Mouse (Mus musculus) olfactory bulb, adult 2 months (tissue): Measurements from ENCODE around the gene Htr7. TPM values are rescaled to one million over a fixed set of nuclear protein-coding genes. Genes with fewer than 3 reads are reported as not detected.

Source experiments
- H3K27ac ChIP-seq: fragments of 200-500 bp; 2 replicates; pipeline ENCODE4 v1.5.1; 2012; ENCODE audit warnings: low read depth, low read length; ENCODE audit not compliant: insufficient read depth
- H3K4me1 ChIP-seq: fragments of 200-500 bp; 2 replicates; pipeline ENCODE4 v1.6.1; 2012; ENCODE audit warnings: low read length; ENCODE audit not compliant: control insufficient read depth, insufficient read depth
- H3K4me3 ChIP-seq: fragments of 200-500 bp; 2 replicates; pipeline ENCODE4 v1.5.1; 2012; ENCODE audit warnings: mild to moderate bottlenecking, low read depth, low read length, moderate library complexity; ENCODE audit not compliant: insufficient read depth
- CTCF ChIP-seq: fragments of 200-500 bp; IDR thresholded peaks from 2 replicates; pipeline ENCODE4 v1.5.1; 2012; ENCODE audit warnings: low read depth, mild to moderate bottlenecking, low read length, moderate library complexity; ENCODE audit not compliant: insufficient read depth
- POLR2A ChIP-seq: fragments of 200-500 bp; IDR thresholded peaks from 2 replicates; pipeline ENCODE4 v1.6.1; 2012; ENCODE audit warnings: mild to moderate bottlenecking, low read depth, low read length, moderate library complexity; ENCODE audit not compliant: insufficient read depth
- WGBS: fragments of 180-500 bp; shearing (Covaris S2); methylation state at CpG from one replicate; pipeline ENCODE4 v1.1.7; 2018; 5-methylcytosine and 5-hydroxymethylcytosine counted together
- polyA plus RNA-seq: library from polyadenylated mRNA; stranded (reverse); fragments of >200 nt; gene quantifications from 2 replicates; pipeline ENCODE4 v1.2.4, GENCODE M21; 2012; ENCODE audit warnings: low replicate concordance; ENCODE audit not compliant: missing spikeins, insufficient read depth, insufficient read length

Gene Htr7
- polyA plus RNA-seq, 1 experiment = not detected

DNA sequence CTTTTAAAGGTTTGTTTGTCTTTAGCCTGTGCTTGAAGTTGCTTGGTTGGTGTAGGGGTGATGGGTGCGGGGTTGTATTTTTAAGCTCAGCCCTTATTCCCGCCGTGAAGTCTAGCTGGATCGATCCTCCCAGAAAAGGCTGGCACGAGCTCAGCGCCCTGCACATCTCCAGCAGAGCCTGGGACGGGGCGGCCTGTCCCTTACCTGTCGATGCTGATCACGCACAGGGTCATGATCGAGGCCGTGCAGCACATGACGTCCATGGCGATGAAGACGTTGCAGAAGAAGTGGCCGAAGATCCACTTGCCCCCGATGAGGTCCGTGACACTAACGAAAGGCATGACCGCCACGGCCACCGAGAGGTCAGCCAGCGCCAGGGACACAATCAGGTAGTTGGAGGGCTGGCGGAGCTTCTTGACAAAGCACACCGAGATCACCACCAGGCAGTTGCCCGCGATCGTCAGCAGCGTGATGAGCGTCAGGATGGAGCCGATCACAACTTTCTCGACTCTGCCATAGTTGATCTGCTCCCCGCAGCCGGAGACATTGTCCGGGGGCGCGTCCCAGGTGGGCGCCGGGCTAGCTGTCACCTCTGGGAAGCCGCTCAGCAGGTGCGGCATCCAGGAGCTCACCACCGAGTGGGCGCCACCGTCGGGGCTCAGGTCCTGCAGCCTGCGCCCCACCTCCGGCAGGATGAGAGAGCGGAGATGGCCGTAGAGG is 645 bp downstream of the Htr7 start:
- H3K4me3 ChIP-seq = peak overlapping the region; percentile 73
- H3K4me1 ChIP-seq = peaks cover 8% of the 10 kb centered on the region
- TF ChIP-seq CTCF = no peak
- no peak for TF ChIP-seq POLR2A
- WGBS = 10% methylated on average over 49 of the region's 49 CpGs
- 0 out of 2 replicates have a peak overlapping the region, but pooled peaks have one; percentile 21 for H3K27ac ChIP-seq

DNA sequence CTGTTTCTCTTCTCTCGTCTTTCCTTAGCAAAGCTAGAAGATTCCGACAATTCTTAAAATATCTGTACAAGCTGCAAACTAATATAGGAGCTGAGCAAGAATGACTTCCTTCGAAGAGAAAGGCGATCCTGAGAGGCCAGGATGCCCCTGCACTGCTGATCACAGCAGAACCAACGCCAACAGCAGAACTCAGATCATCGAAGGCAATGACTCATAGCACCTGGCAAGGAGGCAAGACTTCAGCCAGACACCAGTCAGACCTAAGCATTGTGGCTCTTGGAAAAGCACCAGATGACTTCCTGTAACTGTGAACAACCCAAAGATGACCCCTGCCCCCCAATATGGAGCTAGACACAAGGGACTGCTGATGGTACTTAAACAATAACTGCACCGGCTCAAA is 11.3 kb downstream of the Htr7 start:
- TF ChIP-seq CTCF (no peak), POLR2A (no peak)
- H3K27ac ChIP-seq = no peak overlapping the region
- 75% methylated on average over 7 of the region's 7 CpGs for WGBS

DNA sequence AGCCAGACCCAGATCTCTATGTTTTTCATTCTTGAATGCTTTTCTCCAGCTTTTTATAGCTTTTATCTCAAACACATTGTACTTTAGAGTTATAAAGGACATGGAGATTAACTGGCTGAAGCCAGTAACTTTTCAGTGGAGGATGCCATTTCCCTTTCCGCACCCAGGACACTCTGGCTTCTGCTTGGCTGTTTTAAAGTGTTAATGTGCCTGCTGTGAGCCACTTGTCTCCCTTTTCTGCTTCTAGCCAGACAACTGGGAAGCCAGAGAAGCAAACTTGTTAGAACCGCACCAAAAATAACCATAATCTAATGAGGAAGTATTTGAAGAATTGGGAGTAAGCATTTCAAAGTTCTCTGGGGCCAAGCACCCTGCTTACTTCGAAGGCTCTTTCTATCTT is 42.5 kb downstream of the Htr7 start:
- no peaks in the 10 kb centered on the region; the same call in 1 of the 2 replicates for H3K4me1 ChIP-seq
- no peak for TF ChIP-seq CTCF
- no peak for TF ChIP-seq POLR2A
- WGBS = 27% methylated on average over 3 of the region's 3 CpGs
- H3K27ac ChIP-seq = no peak overlapping the region
- no peak overlapping the region for H3K4me3 ChIP-seq

More for the DNA sequence above, 11.3 kb downstream of the Htr7 start:
- H3K4me1 ChIP-seq = no peaks in the 10 kb centered on the region
- H3K4me3 ChIP-seq = no peak overlapping the region

DNA sequence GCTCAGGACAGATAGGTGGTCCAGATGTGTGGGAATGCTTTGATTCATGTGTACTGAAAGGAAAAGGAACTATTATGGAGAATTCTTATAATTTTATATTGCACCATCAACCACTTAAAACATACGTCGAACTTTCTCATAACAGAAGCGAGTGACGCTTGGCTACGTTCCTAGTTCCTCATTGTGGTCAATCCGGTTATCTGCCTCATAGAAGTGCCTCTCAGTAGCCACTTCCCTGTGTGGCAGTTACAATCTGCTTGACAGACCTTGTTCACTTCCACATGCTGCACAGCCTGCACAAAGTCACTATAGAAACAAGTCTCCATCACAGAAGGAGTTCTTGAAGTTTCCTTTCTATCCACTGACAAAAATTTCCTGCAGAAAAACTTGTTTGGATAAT is 51.0 kb downstream of the Htr7 start:
- TF ChIP-seq POLR2A (no peak), CTCF (no peak)
- H3K4me3 ChIP-seq = no peak overlapping the region
- 75% methylated on average over 6 of the region's 6 CpGs for WGBS
- 0 out of 2 replicates have a peak, but pooled peaks cover 2% of the 10 kb centered on the region for H3K4me1 ChIP-seq
- no peak overlapping the region for H3K27ac ChIP-seq

DNA sequence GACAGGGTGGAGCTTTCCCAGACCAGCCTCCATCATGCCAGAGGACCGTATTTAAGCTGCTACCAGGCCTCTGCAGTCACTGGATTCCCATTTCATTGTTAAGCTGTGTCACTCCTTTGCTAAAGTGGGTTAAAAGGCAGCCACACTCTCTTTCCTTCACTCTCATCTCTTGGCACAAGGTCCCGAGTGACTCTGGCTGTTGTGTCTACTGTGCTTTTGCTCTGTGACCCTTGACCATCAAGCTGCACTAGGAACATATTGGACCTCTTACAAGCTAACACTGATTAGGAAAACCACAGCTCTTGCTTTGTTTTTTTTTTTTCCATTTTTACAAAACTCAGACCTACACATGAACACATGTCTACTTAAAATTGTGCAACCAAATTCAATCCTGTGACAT is 52.3 kb downstream of the Htr7 start:
- WGBS = 78% methylated on average over 2 of the region's 2 CpGs
- no peak overlapping the region for H3K4me3 ChIP-seq

DNA sequence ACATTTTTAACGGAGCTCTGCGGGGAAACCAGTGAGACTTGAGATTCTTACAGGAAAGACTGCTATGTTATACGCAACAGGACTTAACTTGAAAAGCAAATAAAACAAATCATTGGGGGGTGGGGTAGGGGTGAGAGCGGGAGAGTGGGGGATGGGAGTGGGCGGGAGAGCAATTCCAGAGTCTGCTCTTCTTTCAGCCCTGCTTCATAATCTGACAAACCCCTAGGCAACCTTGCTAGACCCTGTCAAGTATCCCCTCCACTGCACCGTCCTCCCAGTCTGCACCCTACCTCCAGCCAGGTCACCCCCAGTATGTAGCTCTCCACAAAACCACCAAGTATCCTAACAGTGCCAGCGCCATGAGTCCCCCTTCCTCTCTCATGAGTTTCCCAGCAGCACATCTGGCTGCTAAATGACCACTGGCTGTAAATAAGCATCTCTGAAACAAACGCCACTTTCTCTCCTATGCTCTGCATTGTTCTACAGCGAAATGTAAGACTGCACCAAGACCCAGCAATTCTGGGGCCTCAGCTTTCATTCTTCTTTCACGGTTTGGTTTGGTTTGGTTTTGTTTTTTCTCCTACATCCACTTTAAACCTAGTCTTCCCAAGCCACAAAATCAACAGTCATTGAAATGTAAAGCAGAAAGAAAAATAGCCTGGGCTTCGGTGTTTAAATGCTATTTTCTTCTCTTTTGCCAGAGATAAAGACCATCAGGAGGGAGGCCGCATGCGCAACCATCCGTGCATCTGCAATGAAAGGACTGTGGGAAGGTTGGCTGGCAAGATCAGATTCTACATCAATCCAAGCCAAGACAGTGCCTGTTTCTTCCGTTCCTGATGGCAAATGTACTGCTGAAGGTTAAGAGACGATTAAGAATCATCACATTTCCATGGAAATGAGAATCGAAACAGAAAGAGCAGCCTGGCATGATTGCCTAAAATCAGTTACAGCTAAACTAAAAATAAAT is 54.5 kb downstream of the Htr7 start:
- no peak for TF ChIP-seq CTCF
- Histone ChIP-seq H3K4me1 (0 out of 2 replicates have a peak, but pooled peaks cover 2% of the 10 kb centered on the region), H3K27ac (no peak overlapping the region), H3K4me3 (no peak overlapping the region)
- 45% methylated on average over 17 of the region's 17 CpGs for WGBS

More for the DNA sequence above, 52.3 kb downstream of the Htr7 start:
- no peak overlapping the region for H3K27ac ChIP-seq
- 0 out of 2 replicates have a peak, but pooled peaks cover 2% of the 10 kb centered on the region for H3K4me1 ChIP-seq
- TF ChIP-seq CTCF (no peak), POLR2A (no peak)

DNA sequence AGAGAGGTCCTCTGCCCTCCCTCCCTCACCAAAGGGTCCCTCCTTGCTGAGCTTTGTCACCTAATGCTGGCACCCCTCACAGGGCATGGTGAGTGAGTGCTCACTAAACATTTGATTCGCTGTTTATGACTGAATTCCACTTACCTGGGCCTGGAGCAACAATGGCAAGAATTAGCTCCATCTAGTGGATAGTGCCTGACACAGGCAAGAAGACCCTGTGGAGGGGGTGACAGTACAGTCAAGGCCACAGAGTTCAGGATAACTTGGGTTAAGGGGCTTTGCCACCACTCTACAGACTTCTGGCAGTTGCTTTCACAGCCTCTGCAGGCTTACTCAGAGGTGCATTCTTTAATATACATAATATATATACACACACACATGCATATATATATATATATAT is 55.8 kb downstream of the Htr7 start:
- no peak overlapping the region for H3K4me3 ChIP-seq
- WGBS = 68% methylated on average over 1 of the region's 1 CpGs
- no peak overlapping the region for H3K27ac ChIP-seq
- 0 out of 2 replicates have a peak, but pooled peaks cover 2% of the 10 kb centered on the region for H3K4me1 ChIP-seq
- no peak for TF ChIP-seq POLR2A
- TF ChIP-seq CTCF = no peak

DNA sequence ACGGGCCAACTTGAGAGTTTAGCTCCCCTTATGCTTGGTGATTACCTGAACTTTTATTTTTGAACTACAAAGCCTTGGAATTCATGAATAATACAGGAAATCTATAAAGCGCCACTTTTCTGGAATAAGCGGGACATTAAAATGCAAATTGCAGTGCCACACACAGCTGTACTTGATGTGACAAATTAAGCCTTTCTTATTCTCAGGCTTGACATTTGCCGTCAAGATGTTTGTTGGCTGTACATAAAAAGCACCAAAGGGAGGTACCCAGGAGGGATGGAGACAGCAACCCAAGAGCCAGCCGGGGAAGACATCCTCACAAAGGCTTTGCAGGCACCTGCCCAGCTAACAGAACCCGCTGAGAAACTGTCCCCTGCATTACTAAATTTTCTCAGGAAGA is 56.4 kb downstream of the Htr7 start:
- 45% methylated on average over 6 of the region's 6 CpGs for WGBS

DNA sequence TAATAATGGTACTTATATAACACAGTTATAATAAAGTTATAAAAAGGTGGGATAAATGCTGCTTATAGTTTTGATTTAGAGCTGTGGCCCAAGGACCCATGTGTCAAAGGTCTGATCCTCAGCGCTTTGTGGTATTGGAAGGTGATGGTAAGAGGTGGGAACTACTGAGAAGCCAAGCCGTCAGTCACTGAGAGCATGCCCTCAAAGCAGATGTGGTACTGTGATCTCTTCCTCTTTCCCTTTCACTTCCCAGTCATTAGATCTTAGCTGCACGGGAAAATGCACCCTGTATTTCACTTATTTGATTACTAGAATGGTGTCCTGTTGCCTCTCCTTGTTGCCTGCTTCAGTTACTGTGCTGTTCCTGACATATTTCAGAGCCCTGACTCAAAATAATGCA is 59.9 kb downstream of the Htr7 start:
- Histone ChIP-seq H3K4me3 (no peak overlapping the region), H3K27ac (no peak overlapping the region), H3K4me1 (no peaks in the 10 kb centered on the region)
- TF ChIP-seq POLR2A (no peak), CTCF (no peak)
- 81% methylated on average over 3 of the region's 3 CpGs for WGBS

More for the DNA sequence above, 56.4 kb downstream of the Htr7 start:
- Histone ChIP-seq H3K27ac (no peak overlapping the region), H3K4me3 (no peak overlapping the region), H3K4me1 (0 out of 2 replicates have a peak, but pooled peaks cover 2% of the 10 kb centered on the region)
- no peak for TF ChIP-seq CTCF
- no peak for TF ChIP-seq POLR2A
